Mouse (Mus musculus): ENCODE results near the gene Zc3h6.

GRCm38 (mm10) chr2:129006194-129006749 is 39.1 kb downstream of the Zc3h6 start:
- TF ChIP-seq POLR2A (IDR thresholded peaks at IDR 0.05; ENCODE audit: extremely low read depth, insufficient read depth, low read length) (no peak), CTCF (IDR thresholded peaks at IDR 0.05; ENCODE audit: low read depth, low read length) (no peak)
